Mouse (Mus musculus) embryonic fibroblast, embryonic 13.5 days (primary cell): Measurements from ENCODE around the gene Atg4d. TPM values are rescaled to one million over a fixed set of nuclear protein-coding genes. Genes with fewer than 3 reads are reported as not detected.
A peak's percentile ranks its signal among the peaks of the same experiment; 100 is the strongest.
"Not testable (repeated sequence)": the region's sequence is repeated elsewhere in the genome, so short reads cannot be mapped to it uniquely, and the experiment has no call there.

Experiments used
- H3K27ac ChIP-seq: 2 replicates; pipeline ENCODE4 v1.5.1; 2012; ENCODE audit warnings: low read length, control low read depth, inconsistent platforms; ENCODE audit not compliant: insufficient read depth
- H3K4me1 ChIP-seq: 2 replicates; pipeline ENCODE4 v1.6.1; 2011; ENCODE audit warnings: low read length; ENCODE audit not compliant: control insufficient read depth, insufficient read depth
- H3K4me3 ChIP-seq: 2 replicates; pipeline ENCODE4 v1.5.1; 2011; ENCODE audit warnings: mild to moderate bottlenecking, control low read depth, low read length; ENCODE audit not compliant: insufficient read depth
- CTCF ChIP-seq: IDR thresholded peaks from 2 replicates; pipeline ENCODE4 v1.5.1; 2011; ENCODE audit warnings: mild to moderate bottlenecking, control low read depth, low read length, moderate library complexity, borderline replicate concordance; ENCODE audit not compliant: insufficient read depth
- POLR2A ChIP-seq: IDR thresholded peaks from 2 replicates; pipeline ENCODE4 v1.6.1; 2011; ENCODE audit warnings: low read depth, mild to moderate bottlenecking, control low read depth, low read length, moderate library complexity
- polyA plus RNA-seq: library from polyadenylated mRNA; stranded (reverse); fragments of >200 nt; gene quantifications from 2 replicates; pipeline ENCODE4 v1.2.4, GENCODE M21; 2011; ENCODE audit warnings: low read depth; ENCODE audit not compliant: missing spikeins, insufficient read length

Gene Atg4d
- 5.3 and 8.2 TPM in 2 replicates for polyA plus RNA-seq

DNA sequence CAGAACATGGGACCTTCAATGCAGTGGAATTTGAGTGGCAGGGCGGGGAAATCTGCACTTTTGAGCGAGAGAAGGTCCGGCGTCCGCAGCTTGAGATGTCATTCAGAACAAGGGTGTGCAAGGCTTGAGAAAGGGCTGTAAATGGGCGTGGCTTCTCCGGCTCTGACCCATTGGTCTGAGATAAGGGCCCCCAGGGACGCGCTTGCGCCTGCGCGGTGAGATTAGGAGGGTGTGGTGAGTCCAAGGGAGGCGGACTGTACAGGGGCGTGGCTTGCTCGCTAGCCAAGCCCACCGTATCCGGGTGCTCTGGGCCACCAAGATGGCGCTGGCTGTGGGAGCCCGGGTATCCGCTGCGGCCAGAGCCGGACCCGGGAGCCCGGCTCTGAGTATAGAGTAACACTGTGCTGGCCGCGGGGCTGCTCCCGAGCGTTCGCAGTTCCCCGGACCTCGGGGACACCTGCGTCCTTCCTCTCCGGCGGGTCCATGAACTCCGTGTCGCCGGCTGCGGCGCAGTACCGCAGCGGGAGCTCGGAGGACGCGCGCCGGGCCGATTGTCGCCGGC lies at the start of gene Atg4d:
Atg4d (plus strand) TSS at position 294 of the 562 bp plus-strand sequence.
- TF ChIP-seq CTCF = no peak
- TF ChIP-seq POLR2A = peak; percentile 74
- peak within 1 kb of the TSS; percentile 67 for H3K4me3 ChIP-seq

DNA sequence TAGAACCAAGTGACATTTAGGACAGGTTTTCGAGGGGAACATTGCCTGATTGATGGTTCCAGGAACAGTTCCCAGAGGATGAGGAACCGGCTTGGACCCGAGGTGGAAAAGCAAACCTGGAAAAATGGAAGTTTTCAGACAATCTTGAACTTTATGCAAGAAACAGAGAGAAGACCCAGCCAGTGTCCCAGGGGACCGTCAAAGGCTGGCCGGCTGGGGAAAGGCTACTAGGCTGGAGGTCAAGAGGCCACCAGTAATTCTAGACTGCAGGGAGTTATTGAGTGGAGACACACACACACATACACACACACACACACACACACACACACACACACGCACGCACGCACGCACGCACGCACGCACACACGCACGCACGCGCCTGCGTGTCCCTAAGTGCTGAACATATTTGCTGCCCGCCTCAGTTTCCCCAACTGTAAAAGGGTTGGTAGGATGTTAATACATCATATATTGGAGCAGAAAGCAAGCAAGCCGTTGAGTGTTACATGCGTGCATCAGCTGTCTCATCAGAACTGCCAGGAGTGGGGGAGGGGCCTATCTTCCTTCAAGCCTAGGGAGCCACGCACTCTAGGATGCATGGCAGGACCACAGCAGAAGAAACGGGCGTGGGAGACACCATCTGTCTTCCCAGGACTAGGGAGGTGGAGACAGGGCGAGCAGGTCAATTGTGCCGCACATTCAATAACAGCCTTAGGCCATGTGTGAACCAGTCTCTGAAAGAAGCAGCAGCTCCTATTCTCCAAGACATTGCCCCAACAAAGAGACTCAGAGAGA lies 48.8 kb upstream of the Atg4d start:
- Histone ChIP-seq H3K27ac (no peak overlapping the region), H3K4me3 (no peak overlapping the region), H3K4me1 (no peaks in the 10 kb centered on the region)
- TF ChIP-seq CTCF (no peak), POLR2A (no peak)

More for the DNA sequence above, at the start of gene Atg4d:
- peak within 1 kb of the TSS; percentile 56 for H3K27ac ChIP-seq
- peaks cover 5% of the 10 kb centered on the region; the same call in 1 of the 2 replicates for H3K4me1 ChIP-seq

- Histone ChIP-seq H3K4me3 (no peak overlapping the region), H3K27ac (no peak overlapping the region), H3K4me1 (no peaks in the 10 kb centered on the region)
- no peak for TF ChIP-seq CTCF
- TF ChIP-seq POLR2A = no peak
Measured at GRCm38 (mm10) chr9:21219820-21220219, 45.3 kb upstream of the Atg4d start.

DNA sequence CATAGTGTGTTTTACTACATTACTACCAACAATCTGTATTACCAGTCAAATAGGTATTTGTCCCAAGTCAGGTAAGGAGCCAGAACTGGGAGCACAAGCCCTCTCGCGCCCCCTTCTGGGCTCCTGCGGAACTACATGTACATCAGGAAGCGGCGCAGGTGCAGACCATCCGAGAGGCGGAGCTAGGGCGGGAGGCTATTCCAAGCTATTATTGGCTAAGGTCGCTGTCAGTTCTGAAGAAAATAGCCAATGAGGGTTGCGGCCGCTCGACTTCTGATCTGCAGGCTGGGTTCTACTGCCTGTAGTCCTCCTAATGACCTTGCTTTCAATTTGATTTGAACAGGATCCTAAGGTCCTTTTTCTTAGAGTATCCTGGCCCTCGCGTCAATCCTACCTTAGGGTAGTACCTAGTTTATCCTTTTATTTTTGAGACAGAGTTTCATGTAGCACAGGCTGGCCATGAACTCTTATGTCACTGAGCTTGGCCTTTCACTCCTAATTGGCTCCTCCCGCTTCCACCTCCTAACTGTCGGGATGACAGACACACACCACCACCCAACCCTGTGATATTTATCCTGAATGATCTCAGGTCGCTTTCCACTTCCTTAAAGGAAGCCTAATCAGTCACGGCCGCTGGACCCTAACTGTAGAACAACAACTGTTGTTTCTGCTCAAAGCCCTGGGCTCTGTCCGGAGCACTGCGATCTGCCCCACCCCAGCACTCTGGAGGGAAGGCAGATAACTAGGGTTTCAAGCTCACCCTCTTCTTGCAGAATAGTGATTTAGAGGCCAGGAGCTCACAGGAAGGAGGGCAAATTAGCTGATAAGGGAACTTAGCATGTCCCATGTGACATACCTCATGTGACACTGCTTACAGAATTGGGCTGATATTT lies 44.4 kb upstream of the Atg4d start:
- no peak overlapping the region for H3K4me3 ChIP-seq
- TF ChIP-seq CTCF (peak; percentile 32; the same call in 1 of the 2 replicates), POLR2A (no peak)
- no peaks in the 10 kb centered on the region for H3K4me1 ChIP-seq
- H3K27ac ChIP-seq = no peak overlapping the region

GRCm38 (mm10) chr9:21221383-21221929 lies 43.6 kb upstream of the Atg4d start:
- Histone ChIP-seq H3K4me1 (no peaks in the 10 kb centered on the region), H3K4me3 (no peak overlapping the region), H3K27ac (no peak overlapping the region)
- no peak for TF ChIP-seq CTCF
- TF ChIP-seq POLR2A = no peak

GRCm38 (mm10) chr9:21223490-21223889 lies 41.6 kb upstream of the Atg4d start:
- not testable (repeated sequence) for H3K4me3 ChIP-seq, H3K27ac ChIP-seq, H3K4me1 ChIP-seq

DNA sequence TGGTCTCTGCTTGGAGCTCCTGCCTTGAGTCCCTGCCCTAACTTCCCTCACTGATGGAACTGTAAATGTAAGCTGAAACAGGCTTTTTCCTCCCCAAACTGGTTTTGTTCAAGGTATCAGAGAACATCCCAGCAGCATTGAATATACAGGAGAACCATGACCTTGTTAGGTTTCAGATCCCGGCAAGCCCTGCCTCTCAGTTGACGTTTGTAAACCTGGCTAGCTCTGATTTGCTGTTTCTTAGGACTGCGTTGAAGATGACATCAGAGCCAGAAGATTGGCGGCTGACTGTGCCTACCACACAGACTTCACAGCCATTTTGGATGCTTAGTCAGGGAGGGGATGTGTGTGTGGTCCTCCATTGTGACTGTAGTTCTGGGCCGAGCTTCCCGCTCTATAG lies 41.2 kb upstream of the Atg4d start:
- H3K4me3 ChIP-seq = no peak overlapping the region
- TF ChIP-seq CTCF (no peak), POLR2A (no peak)
- H3K4me1 ChIP-seq = no peaks in the 10 kb centered on the region
- no peak overlapping the region for H3K27ac ChIP-seq

- TF ChIP-seq POLR2A = 0 out of 2 replicates have a peak, but pooled peaks have one; percentile 40
- no peak for TF ChIP-seq CTCF
- H3K4me3 ChIP-seq = peak overlapping the region; percentile 2
- H3K27ac ChIP-seq = no peak overlapping the region
- H3K4me1 ChIP-seq = no peaks in the 10 kb centered on the region
Measured at GRCm38 (mm10) chr9:21224576-21225414, 40.3 kb upstream of the Atg4d start.

DNA sequence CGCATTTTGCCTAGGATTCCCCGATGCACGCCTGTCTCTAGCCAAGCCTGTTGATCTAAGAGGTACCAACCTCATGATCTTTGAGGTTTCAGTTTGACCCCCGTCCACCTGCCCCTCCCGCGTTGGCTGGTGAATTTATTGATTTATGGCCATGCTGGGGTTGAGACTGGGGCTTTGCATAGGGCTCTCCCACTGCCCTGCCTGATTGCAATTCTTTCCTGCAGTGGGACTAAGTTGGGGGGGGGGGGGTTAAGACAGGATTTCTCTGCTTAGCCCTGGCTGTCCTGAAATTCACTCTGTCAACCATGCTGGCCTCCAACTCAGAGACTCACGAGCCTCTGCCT lies 39.7 kb upstream of the Atg4d start:
- Histone ChIP-seq H3K27ac (no peak overlapping the region), H3K4me3 (peak overlapping the region; percentile 2), H3K4me1 (no peaks in the 10 kb centered on the region)
- TF ChIP-seq POLR2A = peak; percentile 39; the same call in 1 of the 2 replicates
- no peak for TF ChIP-seq CTCF
